Mouse (Mus musculus) neural tube, embryonic 10.5 days (tissue): ENCODE results near the gene Slc4a8.
"Not testable (repeated sequence)": the region's sequence is repeated elsewhere in the genome, so short reads cannot be mapped to it uniquely, and the experiment has no call there.

Experiments
- DNase-seq: peaks from one replicate; pipeline ENCODE4 v3.0.0-alpha.2; 2017; ENCODE audit warnings: low spot score; ENCODE audit errors: extremely low spot score

Slc4a8 gene

DNA sequence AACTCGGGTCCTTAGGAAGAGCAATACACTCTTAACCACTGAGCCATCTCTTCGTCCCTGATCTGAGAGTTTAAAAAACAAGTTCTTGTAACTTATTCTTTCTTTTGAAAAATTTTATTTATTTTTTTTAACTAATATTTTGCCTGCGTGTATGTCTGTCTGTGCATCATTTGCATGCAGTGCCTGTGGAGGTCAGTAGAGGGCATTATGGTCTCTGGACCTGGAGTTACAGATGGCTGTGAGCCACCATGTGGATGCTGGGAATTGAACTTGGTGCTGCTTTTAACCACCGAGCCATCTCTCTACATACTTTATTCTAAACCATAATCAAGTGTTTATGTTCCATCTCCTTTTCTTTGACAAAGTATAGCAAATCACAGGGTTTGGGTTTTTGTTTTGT, 11.1 kb downstream of the Slc4a8 start:
- DNase-seq: no peak

DNA sequence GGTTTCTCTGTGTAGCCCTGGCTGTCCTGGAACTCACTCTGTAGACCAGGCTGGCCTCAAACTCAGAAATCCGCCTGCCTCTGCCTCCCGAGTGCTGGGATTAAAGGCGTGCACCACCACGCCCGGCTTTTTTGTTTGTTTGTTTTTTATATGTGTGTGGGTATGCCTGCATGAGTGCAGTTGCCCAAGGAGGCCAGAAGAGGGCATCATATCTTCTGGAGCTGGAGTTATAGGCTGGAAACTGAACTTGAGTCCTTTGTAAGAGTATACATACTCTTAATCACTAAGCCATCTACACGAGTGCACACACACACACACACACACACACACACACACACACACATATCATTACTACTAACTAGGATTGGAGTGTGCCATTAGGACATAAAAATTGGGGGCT, 12.3 kb downstream of the Slc4a8 start:
- not testable (repeated sequence) for DNase-seq

DNA sequence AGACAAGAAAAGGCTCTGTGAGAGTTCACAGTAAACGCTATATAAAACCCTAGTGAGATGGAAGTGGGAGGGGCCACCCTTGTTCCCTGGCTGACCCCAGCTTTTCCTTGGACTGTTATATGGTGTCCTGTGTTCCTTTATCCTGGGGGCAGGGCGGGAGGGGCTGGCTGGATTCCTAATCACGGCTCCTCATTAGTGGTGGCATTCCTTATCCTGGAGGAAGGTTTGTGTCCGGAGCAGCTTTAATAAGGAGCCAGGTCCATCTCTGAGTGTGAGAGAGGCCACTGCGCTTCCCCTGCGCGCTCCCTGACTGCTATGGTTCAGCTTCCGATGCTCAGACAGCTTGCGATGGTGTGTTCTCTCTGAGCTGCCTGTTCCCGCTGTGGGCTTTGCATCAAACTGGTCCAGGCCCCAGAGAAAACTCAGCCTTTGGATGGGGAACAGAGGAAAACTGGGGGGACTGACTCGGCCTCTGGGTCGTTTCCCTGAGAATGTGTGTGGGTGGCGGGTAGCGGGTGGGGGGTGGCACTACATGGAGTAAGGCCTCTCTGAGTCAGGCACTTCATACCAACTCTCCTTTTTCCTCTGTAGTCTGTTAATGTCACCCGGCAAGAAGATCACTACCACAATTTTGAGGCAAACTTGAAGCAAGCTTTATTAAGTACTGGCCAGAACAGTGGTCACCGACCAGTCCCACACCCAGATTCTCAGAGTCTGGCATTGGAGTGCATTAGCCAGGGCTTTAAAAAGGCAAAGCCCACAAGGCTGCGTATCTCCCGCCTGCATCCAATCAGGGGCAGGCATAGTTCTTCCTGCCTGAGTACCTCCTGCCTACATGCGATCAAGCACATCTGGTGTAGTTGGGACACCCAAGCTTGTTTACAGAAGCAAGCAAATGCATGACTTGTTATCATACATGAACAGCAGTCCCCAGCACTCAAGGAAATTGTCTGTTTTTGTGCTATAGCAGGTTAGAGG, 13.9 kb downstream of the Slc4a8 start:
- no peak for DNase-seq

DNA sequence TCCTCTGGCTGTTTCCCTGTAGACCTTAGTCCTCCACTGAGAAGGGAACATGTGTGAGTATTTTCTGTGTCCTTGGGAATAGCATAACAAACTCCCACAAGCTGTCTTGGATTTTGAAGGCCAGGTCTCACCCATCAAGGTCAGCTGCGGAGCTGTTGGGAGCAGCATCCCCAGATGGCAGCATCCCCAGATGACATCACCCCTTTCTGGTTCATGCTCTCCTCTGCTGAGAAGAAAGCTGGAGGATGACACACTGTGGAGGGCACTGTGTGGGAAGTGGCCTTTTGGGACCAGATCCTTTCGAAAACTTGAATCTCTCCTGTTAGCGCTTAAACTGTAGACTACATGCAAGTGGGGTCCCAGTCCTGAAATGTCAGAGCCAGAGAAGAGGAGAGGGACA, 14.9 kb downstream of the Slc4a8 start:
- no peak for DNase-seq

DNA sequence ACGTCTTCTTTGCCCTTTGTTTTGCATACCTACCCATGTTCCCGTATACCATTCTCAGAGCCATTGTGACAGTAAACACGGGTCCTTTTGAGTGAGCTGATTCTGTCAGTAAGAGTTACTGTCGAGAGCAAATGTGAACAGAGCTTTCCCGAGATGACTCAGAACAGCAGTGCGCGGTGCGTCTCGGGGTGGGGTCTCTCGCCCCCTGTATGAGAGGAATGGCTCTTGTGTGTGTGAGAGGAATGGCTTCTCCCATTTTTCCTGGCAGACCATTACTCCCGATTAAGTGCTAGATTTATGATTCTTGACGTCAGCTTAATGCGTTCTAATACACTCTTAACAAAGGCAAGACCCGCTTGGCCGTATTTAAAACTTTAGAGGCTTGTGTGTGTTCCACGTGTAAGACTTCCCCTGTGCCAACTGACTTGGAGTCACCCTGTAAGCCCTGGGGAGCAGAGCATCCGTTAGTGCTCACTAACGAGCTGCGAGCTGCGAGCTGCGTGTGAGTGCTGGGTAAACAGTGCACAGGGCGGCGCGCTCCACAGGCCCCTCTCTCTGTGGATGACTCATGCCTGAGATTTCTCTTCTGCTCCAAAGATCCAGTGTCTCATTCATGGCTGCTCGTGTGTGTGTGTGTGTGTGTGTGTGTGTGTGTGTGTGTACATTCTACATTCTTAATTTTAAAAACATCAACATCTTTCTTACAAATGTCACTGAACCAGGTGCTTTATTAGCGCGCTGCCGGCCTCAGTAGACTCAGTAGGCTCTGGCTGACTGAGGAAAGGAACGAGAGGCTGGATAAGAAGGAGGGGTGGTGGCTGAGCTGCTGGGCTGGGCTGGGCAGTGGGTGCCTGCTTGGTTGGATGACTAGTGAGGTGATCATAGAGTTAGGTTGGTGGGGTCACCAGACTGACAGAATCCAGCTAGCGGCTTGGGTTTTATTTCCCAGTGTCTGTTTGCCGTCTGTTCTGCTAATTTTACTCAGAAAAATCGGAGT, 15.8 kb downstream of the Slc4a8 start:
- no peak for DNase-seq

DNA sequence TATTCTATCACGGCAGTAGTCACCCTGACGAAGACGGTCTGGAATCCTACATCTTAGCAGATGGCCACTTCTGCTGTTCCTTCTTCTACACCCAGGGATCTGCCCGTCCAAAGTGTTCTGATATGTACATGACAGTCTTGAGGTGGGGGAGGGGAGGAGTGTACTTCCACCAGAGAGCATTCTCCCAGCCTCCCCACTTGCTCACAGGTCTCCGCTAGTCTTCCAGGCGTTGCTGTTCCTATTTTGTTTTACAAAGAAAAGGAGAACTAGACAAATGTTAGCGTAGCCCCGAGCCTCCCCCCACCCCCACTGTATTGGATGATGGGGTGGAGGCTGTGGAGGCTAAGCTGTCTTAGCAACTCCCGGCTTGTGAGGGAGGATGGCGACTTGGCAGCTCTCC, 18.3 kb downstream of the Slc4a8 start:
- no peak for DNase-seq

DNA sequence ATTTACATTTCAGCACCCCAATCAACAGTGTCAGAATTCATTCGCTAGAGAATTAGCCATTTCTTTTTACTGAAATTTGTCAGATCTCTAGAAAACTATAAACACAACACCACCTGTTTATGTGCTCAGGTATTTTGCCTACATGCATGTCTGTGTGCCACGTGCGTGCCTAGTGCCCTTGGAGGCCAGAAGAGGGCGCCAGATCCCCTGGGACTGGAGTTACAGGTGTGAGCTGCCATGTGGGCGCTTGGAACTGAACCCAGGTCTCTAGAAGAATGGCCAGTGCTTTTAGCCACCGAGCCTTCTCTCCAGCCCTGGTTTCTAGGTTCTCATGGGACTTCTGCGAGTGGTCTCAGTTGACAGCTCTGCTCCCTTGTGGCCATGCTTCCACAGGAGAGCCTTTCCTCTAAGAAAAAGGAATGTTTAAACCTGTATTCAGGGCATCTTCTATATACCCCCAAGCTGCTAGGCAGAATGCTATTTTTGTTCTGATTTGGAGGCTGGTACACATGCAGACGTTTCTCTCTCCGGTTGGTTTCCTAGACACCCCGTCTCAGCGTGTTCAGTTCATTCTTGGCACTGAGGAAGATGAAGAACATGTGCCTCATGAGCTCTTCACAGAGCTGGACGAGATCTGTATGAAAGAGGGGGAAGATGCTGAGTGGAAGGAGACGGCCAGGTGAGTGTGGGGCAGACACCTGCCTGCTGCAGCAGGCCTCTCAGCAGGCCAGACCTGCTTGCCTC, 21.9 kb downstream of the Slc4a8 start:
- no peak for DNase-seq

DNA sequence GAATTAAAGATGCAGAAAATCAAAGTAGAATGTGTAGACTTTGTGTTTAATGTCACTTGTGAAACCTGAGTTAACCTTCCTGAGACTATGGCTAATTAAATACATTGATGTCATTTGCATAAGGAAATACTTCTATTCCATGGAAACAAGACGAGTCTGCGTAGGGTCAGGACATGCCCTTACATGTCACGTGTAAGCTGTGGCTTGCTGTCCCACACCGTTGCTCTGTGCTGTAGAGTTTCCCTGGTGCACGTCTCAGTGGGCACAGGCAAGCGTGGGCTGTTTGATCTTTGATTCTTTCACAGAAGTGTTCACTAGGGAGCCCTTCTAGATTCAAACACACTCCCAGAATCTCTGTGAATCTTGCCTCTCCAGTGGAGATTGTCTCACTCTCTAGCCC, 28.7 kb downstream of the Slc4a8 start:
- no peak for DNase-seq

DNA sequence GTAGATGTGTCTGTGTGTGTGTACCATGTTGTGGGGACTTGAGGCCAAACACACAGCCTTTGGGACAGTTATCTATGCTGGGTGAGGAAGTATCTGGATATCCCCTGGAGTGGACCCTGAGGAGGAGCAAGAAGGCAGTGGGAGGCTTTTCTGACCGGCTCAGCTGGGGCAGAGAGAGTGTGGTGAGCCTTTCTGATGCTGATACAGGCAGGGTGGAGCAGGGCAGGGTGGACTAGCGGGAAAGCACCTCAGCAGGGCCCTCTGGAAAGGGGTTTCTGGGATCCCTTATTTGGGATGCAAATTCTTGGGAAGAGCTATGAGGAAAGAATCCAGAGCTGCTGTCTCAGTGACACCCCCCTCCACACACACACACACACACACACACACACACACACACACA, 30.8 kb downstream of the Slc4a8 start:
- DNase-seq: no peak

DNA sequence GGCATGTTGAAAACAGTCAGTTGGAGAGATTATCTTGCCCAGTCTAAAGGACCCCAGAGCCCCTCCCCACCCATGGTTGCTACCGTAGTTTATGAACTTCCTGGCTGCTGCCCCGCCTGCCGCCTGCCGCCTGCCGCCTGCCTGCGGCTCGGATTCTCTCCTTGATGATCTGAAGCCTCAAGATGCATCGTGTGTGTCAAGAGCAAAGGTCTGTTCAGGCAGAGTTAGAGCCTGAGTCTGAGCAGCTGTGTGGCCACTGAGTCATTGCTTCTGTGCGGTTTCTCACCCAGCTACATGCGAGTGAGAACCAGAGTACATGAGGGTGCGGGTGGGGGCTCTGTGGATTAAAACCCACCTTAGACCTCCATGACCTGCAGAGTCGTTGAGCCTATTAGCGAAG, 39.4 kb downstream of the Slc4a8 start:
- DNase-seq: no peak

DNA sequence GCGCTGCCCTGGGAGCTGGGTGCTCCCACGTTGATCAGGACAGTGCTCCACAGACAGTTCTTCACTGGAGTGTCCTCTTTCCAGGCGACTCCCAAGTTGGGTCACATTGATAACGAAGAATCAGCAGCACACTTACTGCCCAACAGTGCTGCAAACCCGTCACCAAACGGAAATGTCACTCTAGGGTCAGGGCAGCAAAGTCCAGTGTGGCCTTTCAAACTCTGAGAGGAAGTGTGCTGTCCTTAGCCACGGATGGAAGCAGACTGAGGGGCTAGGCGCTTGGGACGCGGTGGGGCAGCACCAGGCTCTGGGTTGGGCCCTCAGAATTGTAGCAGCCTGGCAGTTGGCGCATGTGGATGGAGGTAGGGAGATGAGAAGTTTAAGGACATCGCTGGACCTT, 46.5 kb downstream of the Slc4a8 start:
- DNase-seq: no peak

DNA sequence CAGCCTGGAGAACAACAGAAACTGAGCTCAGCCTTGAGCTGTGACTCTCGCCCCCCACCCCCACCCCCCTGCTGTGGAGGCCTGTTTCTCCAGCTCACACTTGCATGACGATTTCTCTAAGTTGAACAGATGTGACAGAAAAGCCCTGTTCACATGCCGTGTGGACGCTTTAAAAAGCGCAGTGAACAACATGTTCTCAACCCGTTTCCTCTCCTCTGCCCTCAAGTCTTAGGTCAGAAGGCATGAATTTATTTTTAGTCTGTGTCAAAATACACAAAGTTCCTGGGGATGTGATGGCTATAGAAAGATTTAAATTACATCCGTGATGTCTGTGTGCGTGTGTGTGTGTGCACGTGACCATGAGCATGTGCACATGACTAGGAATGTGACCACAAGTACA, 46.9 kb downstream of the Slc4a8 start:
- DNase-seq: no peak

DNA sequence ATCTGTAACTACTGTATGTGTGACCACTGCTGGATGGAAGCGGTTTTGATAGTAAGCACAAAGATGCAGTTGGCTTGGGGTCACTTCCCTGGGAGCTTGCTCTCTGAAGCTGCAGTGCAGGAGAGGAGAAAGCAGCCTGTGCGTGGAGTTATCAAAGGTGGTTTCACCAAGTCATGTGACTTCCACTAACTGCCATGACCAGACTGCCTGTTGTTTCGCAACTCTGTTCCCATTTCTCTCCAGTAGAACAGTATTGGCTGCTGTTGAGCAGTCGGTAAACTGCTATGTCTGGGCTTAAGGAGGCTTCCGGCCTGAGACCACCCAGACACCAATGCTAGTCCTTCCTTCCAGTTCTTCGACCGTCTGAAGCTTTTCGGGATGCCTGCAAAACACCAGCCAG, 48.7 kb downstream of the Slc4a8 start:
- no peak for DNase-seq

DNA sequence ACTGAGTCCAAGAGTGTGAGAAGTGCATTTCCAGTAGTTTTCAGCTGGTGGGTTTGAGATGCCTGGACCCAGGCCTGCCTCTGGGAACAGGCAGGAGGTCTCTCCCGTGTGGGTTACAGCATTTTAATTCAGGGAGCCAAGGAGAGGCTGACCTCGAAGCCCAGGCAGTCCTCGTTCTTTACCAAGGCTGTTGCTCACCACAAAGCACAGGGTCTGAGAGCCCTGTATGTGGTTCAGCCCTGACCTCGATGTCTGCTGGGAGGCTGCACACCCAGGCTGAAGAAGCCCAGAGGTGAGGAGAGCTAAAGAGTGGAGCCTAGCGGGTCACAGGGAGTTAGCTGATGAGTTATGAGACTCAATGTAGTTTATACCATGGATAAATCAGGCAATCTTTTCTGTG, 52.0 kb downstream of the Slc4a8 start:
- DNase-seq: no peak

DNA sequence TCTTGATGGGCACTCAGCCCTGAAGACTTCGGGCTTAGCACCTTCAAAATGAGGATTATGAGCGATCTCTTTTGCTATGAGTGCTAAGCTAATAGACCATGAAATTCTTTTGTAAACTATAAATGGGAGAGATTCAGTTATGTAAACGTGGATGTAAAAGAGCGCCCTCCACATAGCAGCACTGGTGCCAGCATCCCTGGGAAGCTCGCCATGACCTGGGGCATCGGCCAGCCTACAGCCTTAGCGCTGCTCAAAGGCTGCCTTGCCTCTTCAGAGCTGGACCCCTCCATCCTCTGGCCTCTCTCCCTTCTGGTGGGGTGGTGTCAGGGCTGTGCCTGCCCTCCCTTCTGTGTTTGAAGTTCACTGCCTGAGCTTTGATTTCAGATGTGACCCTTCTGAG, 52.5 kb downstream of the Slc4a8 start:
- no peak for DNase-seq

DNA sequence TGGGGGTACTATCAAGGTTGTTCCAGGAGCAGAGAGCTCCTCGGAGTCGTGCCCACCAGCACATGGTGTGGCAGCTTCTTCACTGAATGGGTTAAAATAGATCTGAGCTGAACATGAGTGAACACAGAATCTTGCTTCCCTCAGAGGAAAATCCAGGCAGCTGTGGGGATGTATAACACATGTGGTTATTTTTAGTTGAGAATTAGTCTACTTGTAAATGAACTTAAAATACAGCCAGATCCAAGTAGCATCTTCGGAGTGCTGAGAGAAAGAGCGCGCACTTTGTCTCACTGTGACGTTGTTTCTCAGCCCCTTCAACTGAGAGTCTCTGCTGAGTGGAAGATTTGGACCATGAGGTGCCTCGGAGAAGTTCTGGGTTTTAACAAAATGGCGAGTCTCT, 53.8 kb downstream of the Slc4a8 start:
- DNase-seq: no peak

DNA sequence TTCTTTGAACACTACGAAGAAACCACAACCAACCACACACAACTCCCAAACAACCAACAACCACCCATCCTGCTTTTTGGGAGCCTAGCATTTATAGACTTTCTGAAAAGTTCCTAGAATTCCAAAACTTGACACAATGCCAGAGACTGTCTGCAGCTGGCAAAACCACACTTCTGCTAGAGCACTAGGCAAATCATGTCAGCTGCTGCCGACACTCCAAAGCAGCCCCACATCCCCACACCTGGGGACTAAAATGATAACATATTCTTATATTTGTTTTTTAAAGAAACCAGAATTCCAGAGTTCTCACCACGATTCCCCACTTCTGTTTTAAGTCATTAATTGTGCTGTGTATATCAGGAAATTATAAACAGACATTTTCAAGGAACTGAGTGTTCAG, 57.3 kb downstream of the Slc4a8 start:
- DNase-seq: no peak

DNA sequence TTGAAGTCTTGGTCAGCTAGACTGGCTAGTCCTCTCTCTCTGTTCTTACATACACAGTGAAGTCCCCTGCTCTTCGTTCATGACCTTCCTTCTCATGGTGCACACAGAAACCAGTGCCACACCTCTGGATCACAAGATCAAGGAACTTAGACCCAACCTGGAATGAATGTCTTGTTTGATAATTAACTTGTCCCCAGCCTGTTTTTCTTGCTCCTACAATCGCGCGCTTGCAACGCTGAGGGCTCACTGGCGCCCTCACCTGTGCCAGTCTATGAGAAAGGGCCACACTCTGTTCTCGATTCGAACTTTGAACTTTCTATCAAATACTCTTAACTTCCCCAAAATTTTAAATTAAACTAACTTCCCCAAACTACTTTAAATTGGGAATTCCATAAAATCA, 60.3 kb downstream of the Slc4a8 start:
- DNase-seq: no peak

DNA sequence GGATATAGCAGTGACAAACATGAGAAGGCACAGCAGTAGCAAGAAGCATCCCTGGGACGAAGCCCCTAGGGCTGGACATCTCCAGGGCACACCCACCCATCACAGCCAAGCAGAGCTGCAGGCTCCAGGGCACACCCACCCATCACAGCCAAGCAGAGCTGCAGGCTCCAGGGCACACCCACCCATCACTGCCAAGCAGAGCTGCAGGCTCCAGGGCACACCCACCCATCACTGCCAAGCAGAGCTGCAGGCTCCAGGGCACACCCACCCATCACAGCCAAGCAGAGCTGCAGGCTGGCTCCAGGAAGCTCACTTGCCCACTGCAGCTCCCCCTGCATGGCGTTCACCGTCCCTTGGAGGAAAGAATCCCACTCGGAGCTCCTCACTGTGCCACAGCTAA, 60.8 kb downstream of the Slc4a8 start:
- not testable (repeated sequence) for DNase-seq

DNA sequence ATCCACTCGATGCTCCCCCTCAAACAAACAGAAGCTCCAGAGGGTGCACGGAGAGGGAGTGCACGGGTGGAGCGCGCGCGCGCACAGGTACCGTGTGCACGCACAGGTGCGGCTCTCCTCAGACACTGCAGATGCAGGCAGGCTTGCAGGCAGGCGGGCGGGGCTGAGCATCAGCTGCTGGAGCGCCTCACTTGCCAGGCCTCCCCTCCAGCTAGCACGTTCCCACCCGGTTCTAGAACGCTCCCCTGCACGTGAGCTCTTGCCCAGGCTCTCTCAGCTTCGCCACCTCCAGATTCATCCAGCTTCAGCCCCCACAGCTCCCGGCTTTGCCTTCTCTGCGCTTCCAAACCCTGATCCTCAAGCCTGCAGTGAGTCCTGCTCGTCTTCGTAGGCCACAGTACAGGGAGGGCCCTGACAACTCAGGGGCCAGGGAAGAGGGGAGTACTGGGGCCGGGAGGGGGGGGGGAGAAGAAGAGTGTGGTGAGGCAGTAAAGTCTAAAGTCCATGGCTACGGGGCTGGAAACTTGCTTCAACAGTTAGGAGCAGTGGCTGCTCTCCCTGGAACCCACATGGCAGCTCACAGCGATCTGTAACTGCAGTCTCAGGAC, 63.8 kb downstream of the Slc4a8 start:
- DNase-seq: no peak

DNA sequence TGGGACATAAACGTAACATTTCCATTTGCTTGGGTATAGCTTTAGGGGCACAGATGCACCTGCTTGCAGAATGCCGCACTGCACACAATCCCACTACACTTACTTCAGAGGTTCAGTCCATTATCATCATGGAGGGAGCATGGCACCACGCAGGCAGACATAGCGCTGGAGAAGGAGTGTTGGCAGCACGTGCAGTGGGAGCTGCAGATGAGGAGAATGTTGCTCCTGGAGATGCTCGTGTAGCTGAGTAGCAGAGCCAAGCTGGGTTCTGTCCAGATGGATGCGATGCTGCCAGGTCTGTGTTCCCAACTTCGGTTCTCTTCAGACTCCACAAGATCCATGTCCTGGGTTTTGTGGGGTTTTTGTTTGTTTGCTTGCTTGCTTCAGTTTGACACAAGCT, 64.5 kb downstream of the Slc4a8 start:
- DNase-seq: no peak
